Mouse (Mus musculus) E14TG2a.4 (cell line): Measurements from ENCODE around the gene Osbpl2.

Source experiments
- H3K27me3 ChIP-seq: 2 replicates; pipeline ENCODE4 v1.6.1; 2014; ENCODE audit warnings: low read length, control low read depth; ENCODE audit not compliant: insufficient read depth
- H3K36me3 ChIP-seq: 2 replicates; pipeline ENCODE4 v1.6.1; 2014; ENCODE audit warnings: low read length, control low read depth; ENCODE audit not compliant: insufficient read depth
- H3K4me1 ChIP-seq: replicated peaks from 2 replicates; pipeline ENCODE4 v1.6.1; 2014; ENCODE audit warnings: low read depth, low read length, control low read depth
- H3K4me3 ChIP-seq: replicated peaks from 2 replicates; pipeline ENCODE4 v1.5.1; 2014; ENCODE audit warnings: mild to moderate bottlenecking, low read length
- H3K9me3 ChIP-seq: 2 replicates; pipeline ENCODE4 v1.6.1; 2014; ENCODE audit warnings: low read length, control low read depth
- CTCF ChIP-seq: conservative IDR thresholded peaks from 2 replicates; pipeline ENCODE4 v1.5.1; 2014; ENCODE audit warnings: low read length
- NANOG ChIP-seq: IDR thresholded peaks from 2 replicates; pipeline ENCODE4 v1.6.1; 2014; ENCODE audit warnings: borderline replicate concordance, low read length, mixed read lengths
- POU5F1 ChIP-seq: IDR thresholded peaks from 2 replicates; pipeline ENCODE4 v1.6.1; 2014; ENCODE audit warnings: low read length, borderline replicate concordance

The Osbpl2 gene

GRCm38 (mm10) chr2:180083063-180083462 is 36.0 kb upstream of the Osbpl2 start:
- Histone ChIP-seq H3K27me3 (no peaks in the 10 kb centered on the region), H3K9me3 (no peaks in the 10 kb centered on the region), H3K4me1 (peaks cover 94% of the 10 kb centered on the region), H3K4me3 (no peak overlapping the region), H3K36me3 (peaks cover 64% of the 10 kb centered on the region)
- TF ChIP-seq POU5F1: no peak

GRCm38 (mm10) chr2:180084565-180084964 is 34.5 kb upstream of the Osbpl2 start:
- no peaks in the 10 kb centered on the region for H3K9me3 ChIP-seq
- H3K27me3 ChIP-seq: no peaks in the 10 kb centered on the region
- H3K36me3 ChIP-seq: peaks cover 50% of the 10 kb centered on the region
- peak overlapping the region; percentile 14 for H3K4me3 ChIP-seq
- H3K4me1 ChIP-seq: peaks cover 90% of the 10 kb centered on the region
- no peak for TF ChIP-seq CTCF
- no peak for TF ChIP-seq POU5F1
- TF ChIP-seq NANOG: no peak

- peaks cover 39% of the 10 kb centered on the region for H3K36me3 ChIP-seq
- no peak for TF ChIP-seq NANOG
- no peak for TF ChIP-seq CTCF
- TF ChIP-seq POU5F1: no peak
- peaks cover 11% of the 10 kb centered on the region for H3K27me3 ChIP-seq
- peak overlapping the region; percentile 71 for H3K4me3 ChIP-seq
- peaks cover 75% of the 10 kb centered on the region for H3K4me1 ChIP-seq
- H3K9me3 ChIP-seq: no peaks in the 10 kb centered on the region
Observed at GRCm38 (mm10) chr2:180085926-180086636, 33.0 kb upstream of the Osbpl2 start.

- H3K36me3 ChIP-seq: peaks cover 34% of the 10 kb centered on the region
- TF ChIP-seq CTCF (no peak), NANOG (no peak), POU5F1 (no peak)
- H3K9me3 ChIP-seq: no peaks in the 10 kb centered on the region
- H3K4me3 ChIP-seq: 0 out of 2 replicates have a peak overlapping the region, but pooled peaks have one; percentile 71
- peaks cover 11% of the 10 kb centered on the region for H3K27me3 ChIP-seq
- peaks cover 70% of the 10 kb centered on the region for H3K4me1 ChIP-seq
Observed at GRCm38 (mm10) chr2:180086637-180087027, 32.5 kb upstream of the Osbpl2 start.

- TF ChIP-seq NANOG (no peak), POU5F1 (no peak), CTCF (peak; percentile 54)
- Histone ChIP-seq H3K4me1 (peaks cover 62% of the 10 kb centered on the region), H3K4me3 (no peak overlapping the region), H3K27me3 (peaks cover 11% of the 10 kb centered on the region), H3K36me3 (peaks cover 25% of the 10 kb centered on the region), H3K9me3 (no peaks in the 10 kb centered on the region)
Observed at GRCm38 (mm10) chr2:180087472-180087871, 31.6 kb upstream of the Osbpl2 start.

GRCm38 (mm10) chr2:180090285-180090684 is 28.8 kb upstream of the Osbpl2 start:
- Histone ChIP-seq H3K9me3 (no peaks in the 10 kb centered on the region), H3K27me3 (peaks cover 22% of the 10 kb centered on the region), H3K36me3 (peaks cover 5% of the 10 kb centered on the region; the same call in 1 of the 2 replicates), H3K4me1 (peaks cover 36% of the 10 kb centered on the region), H3K4me3 (no peak overlapping the region)
- TF ChIP-seq CTCF (no peak), NANOG (no peak), POU5F1 (no peak)

GRCm38 (mm10) chr2:180095711-180096110 is 23.4 kb upstream of the Osbpl2 start:
- H3K36me3 ChIP-seq: no peaks in the 10 kb centered on the region
- peaks cover 58% of the 10 kb centered on the region for H3K27me3 ChIP-seq
- peaks cover 35% of the 10 kb centered on the region for H3K4me1 ChIP-seq
- no peaks in the 10 kb centered on the region for H3K9me3 ChIP-seq
- TF ChIP-seq CTCF: no peak
- no peak for TF ChIP-seq POU5F1
- TF ChIP-seq NANOG: no peak
- no peak overlapping the region for H3K4me3 ChIP-seq

GRCm38 (mm10) chr2:180097585-180097984 is 21.5 kb upstream of the Osbpl2 start:
- Histone ChIP-seq H3K4me1 (peaks cover 44% of the 10 kb centered on the region), H3K36me3 (no peaks in the 10 kb centered on the region), H3K27me3 (peaks cover 76% of the 10 kb centered on the region), H3K9me3 (no peaks in the 10 kb centered on the region), H3K4me3 (peak overlapping the region; percentile 23)
- TF ChIP-seq CTCF: no peak
- TF ChIP-seq NANOG: no peak
- no peak for TF ChIP-seq POU5F1

- H3K9me3 ChIP-seq: no peaks in the 10 kb centered on the region
- TF ChIP-seq NANOG: no peak
- TF ChIP-seq CTCF: no peak
- TF ChIP-seq POU5F1: no peak
- peaks cover 50% of the 10 kb centered on the region for H3K4me1 ChIP-seq
- H3K27me3 ChIP-seq: peaks cover 81% of the 10 kb centered on the region
- peak overlapping the region; percentile 23 for H3K4me3 ChIP-seq
- no peaks in the 10 kb centered on the region for H3K36me3 ChIP-seq
Observed at GRCm38 (mm10) chr2:180098167-180098566, 20.9 kb upstream of the Osbpl2 start.
